ENCODE assay signal across 9 mouse cellular contexts in genomic region chr14:25549871-25550840, GRCm38 (mm10).
DNase-seq lines count a peak whose midpoint lies in the region; ATAC-seq and TF ChIP-seq lines count a peak whose summit lies in the region.
"Had no signal": no experiment of that assay in that cellular context is flagged by ENCODE, and none has a peak within 500 bp of the region (broad histone marks: within the 10 kb centered on the region; RNA-seq: fewer than 3 reads in every experiment).

No protein-coding gene starts in this region.

- H3K4me1 ChIP-seq in embryonic facial prominence, embryonic 14.5 days (ENCODE audit: control insufficient read depth, insufficient read depth, low read length), result peaks cover 67% of the 10 kb centered on the region
- H3K4me1 ChIP-seq in midbrain, embryonic 11.5 days (ENCODE audit: control insufficient read depth, insufficient read depth, low read length), result peaks cover 44% of the 10 kb centered on the region
- H3K4me1 ChIP-seq in lung, adult 2 months (ENCODE audit: control insufficient read depth, insufficient read depth, low read length), result peaks cover 25% of the 10 kb centered on the region

- H3K27me3 ChIP-seq in embryonic facial prominence, embryonic 14.5 days (replicated peaks; ENCODE audit: control insufficient read depth, insufficient read depth, low read length), result no peaks in the 10 kb centered on the region
- no peaks in the 10 kb centered on the region for H3K27me3 ChIP-seq in midbrain, embryonic 11.5 days (ENCODE audit: control insufficient read depth, insufficient read depth, low read length)
- H3K27me3 ChIP-seq: liver, embryonic 15.5 days had no signal

- no peak for TF ChIP-seq CTCF in lung, adult 2 months (IDR thresholded peaks at IDR 0.05; ENCODE audit: insufficient read depth, low read length)

- H3K4me2 ChIP-seq in embryonic facial prominence, embryonic 14.5 days (ENCODE audit: low read depth, low read length), result no peak overlapping the region
- H3K4me2 ChIP-seq in midbrain, embryonic 11.5 days, result no peak overlapping the region; the same call in 1 of the 2 replicates
- H3K4me2 ChIP-seq: liver, embryonic 15.5 days had no signal

- DNase-seq in adrenal gland, postnatal 14 days, result peak; percentile 61
- DNase-seq in adrenal gland, adult 18-20 months (ENCODE audit: low spot score in 2 of 2), result no peak
- DNase-seq in embryonic facial prominence, embryonic 14.5 days (ENCODE audit: low spot score), result peak; percentile 88
- DNase-seq in layer of hippocampus, adult 18-20 months (ENCODE audit: low spot score in 2 of 2), result peak; percentile 50 to 70
- DNase-seq in midbrain, embryonic 11.5 days (ENCODE audit: low spot score, missing footprints), result peak; percentile 93
- DNase-seq in heart, adult 11 months, result no peak
- no peak for DNase-seq in lung, adult 2 months
- no peak for DNase-seq in T-cell, adult 2 months (ENCODE audit: low spot score)

- ATAC-seq in embryonic facial prominence, embryonic 14.5 days (ENCODE audit: low read depth), result peak; percentile 24; the same call in 1 of the 2 replicates
- peak; percentile 81 for ATAC-seq in midbrain, embryonic 11.5 days (ENCODE audit: low FRiP score)

- WGBS in embryonic facial prominence, embryonic 14.5 days, result 31% methylated on average over 10 of the region's 10 CpGs
- 16% methylated on average over 10 of the region's 10 CpGs for WGBS in midbrain, embryonic 11.5 days
- WGBS in lung, adult 2 months, result 76% methylated on average over 10 of the region's 10 CpGs

- no peak for TF ChIP-seq POLR2A in lung, adult 2 months (IDR thresholded peaks at IDR 0.05; ENCODE audit: borderline replicate concordance, extremely low read depth, low read depth, low read length)

- no peak overlapping the region for H3K9ac ChIP-seq in embryonic facial prominence, embryonic 14.5 days (ENCODE audit: low read depth, low read length)
- H3K9ac ChIP-seq in midbrain, embryonic 11.5 days (ENCODE audit: low read length), result no peak overlapping the region
- H3K9ac ChIP-seq: liver, embryonic 15.5 days had no signal

- H3K4me3 ChIP-seq in embryonic facial prominence, embryonic 14.5 days (ENCODE audit: low read depth, low read length), result no peak overlapping the region
- no peak overlapping the region for H3K4me3 ChIP-seq in midbrain, embryonic 11.5 days (ENCODE audit: low read depth, low read length)
- no peak overlapping the region for H3K4me3 ChIP-seq in lung, adult 2 months (replicated peaks; ENCODE audit: extremely low read depth, low read depth, low read length)
- H3K4me3 ChIP-seq: liver, embryonic 15.5 days had no signal

- H3K9me3 ChIP-seq in embryonic facial prominence, embryonic 14.5 days (ENCODE audit: control insufficient read depth, low read length), result no peaks in the 10 kb centered on the region
- H3K9me3 ChIP-seq in midbrain, embryonic 11.5 days (ENCODE audit: control insufficient read depth, low read length), result no peaks in the 10 kb centered on the region
- H3K9me3 ChIP-seq: liver, embryonic 15.5 days had no signal

- H3K36me3 ChIP-seq in embryonic facial prominence, embryonic 14.5 days (ENCODE audit: control insufficient read depth, insufficient read depth, low read length), result peaks cover 21% of the 10 kb centered on the region
- peaks cover 7% of the 10 kb centered on the region for H3K36me3 ChIP-seq in midbrain, embryonic 11.5 days (ENCODE audit: control insufficient read depth, insufficient read depth, low read length)

- peak overlapping the region; percentile 33; the same call in 1 of the 2 replicates for H3K27ac ChIP-seq in embryonic facial prominence, embryonic 14.5 days (replicated peaks; ENCODE audit: low read depth, low read length)
- H3K27ac ChIP-seq in midbrain, embryonic 11.5 days (ENCODE audit: low read depth, low read length), result peak overlapping the region; percentile 64
- H3K27ac ChIP-seq: liver, embryonic 15.5 days had no signal

Comparison
In these comparisons a context has a peak if more than half of its experiments do, and no peak if none do; other contexts are left out.
1. DNase-seq: peak in adrenal gland, postnatal 14 days (single experiment), embryonic facial prominence, embryonic 14.5 days (single experiment), layer of hippocampus, adult 18-20 months (2 of 2) and midbrain, embryonic 11.5 days (single experiment); none in adrenal gland, adult 18-20 months (0 of 2), heart, adult 11 months (single experiment), lung, adult 2 months (single experiment) and T-cell, adult 2 months (single experiment).